ENCODE assay signal across 9 mouse cellular contexts in genomic region chr2:50306663-50307320, GRCm38 (mm10). TPM values are rescaled to one million over a fixed set of nuclear protein-coding genes. Genes with fewer than 3 reads are reported as not detected.
DNase-seq lines count a peak whose midpoint lies in the region; ATAC-seq and TF ChIP-seq lines count a peak whose summit lies in the region.
"Had no signal": no experiment of that assay in that cellular context is flagged by ENCODE, and none has a peak within 500 bp of the region (broad histone marks: within the 10 kb centered on the region; RNA-seq: fewer than 3 reads in every experiment).

No protein-coding gene starts in this region.

- 54% methylated on average over 9 of the region's 9 CpGs for WGBS in heart, embryonic 12.5 days
- WGBS in kidney, postnatal 0 days = 37% methylated on average over 9 of the region's 9 CpGs
- 43% methylated on average over 9 of the region's 9 CpGs for WGBS in stomach, postnatal 0 days

- TF ChIP-seq CTCF in kidney, postnatal 0 days (IDR thresholded peaks at IDR 0.05; ENCODE audit: low read depth) = peak; percentile 94
- peak; percentile 95 for TF ChIP-seq CTCF in stomach, postnatal 0 days (IDR thresholded peaks at IDR 0.05; ENCODE audit: low read depth)

- peak; percentile 43 for DNase-seq in heart, adult 8-10 months (ENCODE audit: low spot score)
- DNase-seq in CD4-positive, CD25-positive, alpha-beta regulatory T cell, adult 2 months (ENCODE audit: low read depth, low spot score) = peak; percentile 46
- DNase-seq in cerebellum, adult 8-10 months = peak; percentile 24
- peak; percentile 92 for DNase-seq in kidney, postnatal 0 days (ENCODE audit: low spot score)
- peak; percentile 44 for DNase-seq in lung, postnatal 25 days (ENCODE audit: low spot score)
- peak; percentile 48 for DNase-seq in stomach, postnatal 0 days (ENCODE audit: low spot score)

- ATAC-seq in heart, embryonic 12.5 days (ENCODE audit: insufficient number of reproducible peaks, low FRiP score) = no peak
- peak; percentile 80 for ATAC-seq in frontal cortex, adult (ENCODE audit: low TSS enrichment)
- ATAC-seq in kidney, postnatal 0 days (replicated peaks; ENCODE audit: low FRiP score, low read depth) = 0 out of 2 replicates have a peak, but pooled peaks have one; percentile 41
- ATAC-seq in stomach, postnatal 0 days (ENCODE audit: low FRiP score, low TSS enrichment) = no peak

- H3K4me2 ChIP-seq in heart, embryonic 12.5 days = no peak overlapping the region
- H3K4me2 ChIP-seq in kidney, postnatal 0 days (ENCODE audit: low read length) = no peak overlapping the region
- no peak overlapping the region for H3K4me2 ChIP-seq in stomach, postnatal 0 days (replicated peaks; ENCODE audit: low read depth)
- H3K4me2 ChIP-seq: heart, embryonic 15.5 days had no signal

- no peak for TF ChIP-seq EP300 in stomach, postnatal 0 days (optimal IDR thresholded peaks at IDR 0.05)

- H3K4me3 ChIP-seq in heart, embryonic 12.5 days = no peak overlapping the region
- no peak overlapping the region for H3K4me3 ChIP-seq in kidney, postnatal 0 days (replicated peaks; ENCODE audit: low read depth, low read length)
- no peak overlapping the region for H3K4me3 ChIP-seq in stomach, postnatal 0 days (ENCODE audit: low read depth, low read length)
- H3K4me3 ChIP-seq: heart, embryonic 15.5 days had no signal

- H3K4me1 ChIP-seq in heart, embryonic 12.5 days (replicated peaks) = no peaks in the 10 kb centered on the region
- H3K4me1 ChIP-seq in kidney, postnatal 0 days (replicated peaks; ENCODE audit: insufficient read depth, low read length) = no peaks in the 10 kb centered on the region
- no peaks in the 10 kb centered on the region for H3K4me1 ChIP-seq in stomach, postnatal 0 days (replicated peaks; ENCODE audit: control insufficient read depth, insufficient read depth)
- H3K4me1 ChIP-seq: heart, embryonic 15.5 days had no signal

- H3K27me3 ChIP-seq in heart, embryonic 12.5 days (replicated peaks) = no peaks in the 10 kb centered on the region
- no peaks in the 10 kb centered on the region for H3K27me3 ChIP-seq in kidney, postnatal 0 days (ENCODE audit: insufficient read depth, low read length)
- no peaks in the 10 kb centered on the region for H3K27me3 ChIP-seq in stomach, postnatal 0 days (ENCODE audit: control insufficient read depth, insufficient read depth, low read length)
- H3K27me3 ChIP-seq: heart, embryonic 15.5 days had no signal

- no peaks in the 10 kb centered on the region for H3K9me3 ChIP-seq in heart, embryonic 12.5 days (replicated peaks)
- no peaks in the 10 kb centered on the region for H3K9me3 ChIP-seq in kidney, postnatal 0 days (replicated peaks; ENCODE audit: low read length)
- no peaks in the 10 kb centered on the region for H3K9me3 ChIP-seq in stomach, postnatal 0 days (ENCODE audit: control insufficient read depth, low read length)
- H3K9me3 ChIP-seq: heart, embryonic 15.5 days had no signal

- no peak overlapping the region for H3K9ac ChIP-seq in heart, embryonic 12.5 days
- no peak overlapping the region for H3K9ac ChIP-seq in kidney, postnatal 0 days (ENCODE audit: low read depth, low read length)
- no peak overlapping the region for H3K9ac ChIP-seq in stomach, postnatal 0 days (ENCODE audit: low read length)
- H3K9ac ChIP-seq: heart, embryonic 15.5 days had no signal

- no peak overlapping the region for H3K27ac ChIP-seq in heart, embryonic 12.5 days (ENCODE audit: poor library complexity, severe bottlenecking)
- no peak overlapping the region for H3K27ac ChIP-seq in kidney, postnatal 0 days
- H3K27ac ChIP-seq in stomach, postnatal 0 days (replicated peaks) = no peak overlapping the region
- H3K27ac ChIP-seq: heart, embryonic 15.5 days had no signal

- no peaks in the 10 kb centered on the region for H3K36me3 ChIP-seq in heart, embryonic 12.5 days
- no peaks in the 10 kb centered on the region for H3K36me3 ChIP-seq in kidney, postnatal 0 days (ENCODE audit: insufficient read depth, low read length)
- H3K36me3 ChIP-seq in stomach, postnatal 0 days (ENCODE audit: control insufficient read depth, insufficient read depth, low read length) = no peaks in the 10 kb centered on the region
- H3K36me3 ChIP-seq: heart, embryonic 15.5 days had no signal

RNA-seq across cellular contexts. Expression of gene Mmadhc, which starts 10.2 kb away (rescaled TPM):
- total RNA-seq in heart, adult 8-10 months (2022) = 100 to 1,000 TPM; 150 to 168 (median 159) TPM
- 129 and 132 TPM in 2 replicates for polyA plus RNA-seq in heart, embryonic 12.5 days (2016; fragmentation: Nextera tagmentation; extraction: Ambion mirVana)
- polyA plus RNA-seq in kidney, postnatal 0 days (2015; fragmentation: Nextera tagmentation; extraction: Ambion mirVana) = 158 and 167 TPM in 2 replicates
- 147 and 149 TPM in 2 replicates for polyA plus RNA-seq in stomach, postnatal 0 days (2015; fragmentation: Nextera tagmentation; extraction: Ambion mirVana)

Comparison
In these comparisons a context has a peak if more than half of its experiments do, and no peak if none do; other contexts are left out.
1. DNase-seq: peak in every context shown above with its lines; median percentile 92 in kidney, postnatal 0 days; 48 in stomach, postnatal 0 days; 46 in CD4-positive, CD25-positive, alpha-beta regulatory T cell, adult 2 months; 44 in lung, postnatal 25 days; 43 in heart, adult 8-10 months; 24 in cerebellum, adult 8-10 months.
2. ATAC-seq: peak in frontal cortex, adult (single experiment) and kidney, postnatal 0 days (single experiment); none in heart, embryonic 12.5 days (single experiment) and stomach, postnatal 0 days (single experiment).